Mouse (Mus musculus) bone marrow macrophage, adult 2 months (primary cell): Measurements from ENCODE around the gene Gfer. TPM values are rescaled to one million over a fixed set of nuclear protein-coding genes. Genes with fewer than 3 reads are reported as not detected.

Experiments used
- H3K27ac ChIP-seq: 2 replicates; pipeline ENCODE4 v1.5.1; 2012; ENCODE audit warnings: low read depth, low read length; ENCODE audit not compliant: insufficient read depth
- H3K4me1 ChIP-seq: 2 replicates; pipeline ENCODE4 v1.6.1; 2012; ENCODE audit warnings: low read length; ENCODE audit not compliant: control insufficient read depth, insufficient read depth
- H3K4me3 ChIP-seq: 2 replicates; pipeline ENCODE4 v1.5.1; 2012; ENCODE audit warnings: mild to moderate bottlenecking, low read length, moderate library complexity; ENCODE audit not compliant: insufficient read depth
- CTCF ChIP-seq: IDR thresholded peaks from 2 replicates; pipeline ENCODE4 v1.5.1; 2012; ENCODE audit warnings: low read depth, mild to moderate bottlenecking, low read length, moderate library complexity
- POLR2A ChIP-seq: IDR thresholded peaks from 2 replicates; pipeline ENCODE4 v1.6.1; 2012; ENCODE audit warnings: mild to moderate bottlenecking, low read depth, low read length, borderline replicate concordance
- polyA plus RNA-seq: library from polyadenylated mRNA; stranded (reverse); fragments of >200 nt; gene quantifications from 2 replicates; pipeline ENCODE4 v1.2.4, GENCODE M21; 2012; ENCODE audit not compliant: missing spikeins, insufficient read depth, insufficient read length

Gene Gfer
- polyA plus RNA-seq, 1 experiment = 21.6 TPM

DNA sequence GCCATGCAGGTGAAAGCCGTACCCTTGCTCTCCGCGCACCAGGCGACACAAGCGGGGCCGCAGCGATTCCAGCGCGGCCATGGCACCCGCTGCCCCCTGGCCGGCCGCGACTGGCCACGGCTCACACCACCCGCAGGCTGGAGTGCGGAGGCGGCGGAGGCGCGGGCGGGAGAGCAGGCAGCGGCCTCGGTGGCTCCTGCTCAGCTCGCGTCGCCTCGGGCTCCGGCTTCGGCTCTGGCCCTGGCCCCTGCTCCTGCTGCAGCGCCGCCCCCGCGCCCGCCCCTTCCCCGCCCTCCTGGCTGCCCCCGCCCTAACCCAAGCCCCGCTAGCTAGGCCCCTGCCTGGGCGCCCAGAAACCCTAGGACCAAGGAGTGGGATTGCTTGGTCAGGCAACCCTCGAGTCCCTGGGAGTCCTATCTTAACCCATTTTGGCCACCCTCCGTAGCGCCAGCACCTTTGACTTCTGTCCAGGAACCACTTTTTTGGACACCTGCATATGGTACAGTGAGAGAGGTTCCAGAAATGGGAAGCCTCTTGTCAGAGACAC lies 45.8 kb downstream of the Gfer start, which contains the start of gene Slc9a3r2:
Gene Slc9a3r2, minus strand, starts transcription at position 258 of the 547 bp plus-strand sequence.
- peaks cover 8% of the 10 kb centered on the region for H3K4me1 ChIP-seq
- peak within 1 kb of the TSS; percentile 56 for H3K4me3 ChIP-seq
- H3K27ac ChIP-seq = no peak within 1 kb of the TSS
- TF ChIP-seq CTCF = no peak
- TF ChIP-seq POLR2A = no peak

DNA sequence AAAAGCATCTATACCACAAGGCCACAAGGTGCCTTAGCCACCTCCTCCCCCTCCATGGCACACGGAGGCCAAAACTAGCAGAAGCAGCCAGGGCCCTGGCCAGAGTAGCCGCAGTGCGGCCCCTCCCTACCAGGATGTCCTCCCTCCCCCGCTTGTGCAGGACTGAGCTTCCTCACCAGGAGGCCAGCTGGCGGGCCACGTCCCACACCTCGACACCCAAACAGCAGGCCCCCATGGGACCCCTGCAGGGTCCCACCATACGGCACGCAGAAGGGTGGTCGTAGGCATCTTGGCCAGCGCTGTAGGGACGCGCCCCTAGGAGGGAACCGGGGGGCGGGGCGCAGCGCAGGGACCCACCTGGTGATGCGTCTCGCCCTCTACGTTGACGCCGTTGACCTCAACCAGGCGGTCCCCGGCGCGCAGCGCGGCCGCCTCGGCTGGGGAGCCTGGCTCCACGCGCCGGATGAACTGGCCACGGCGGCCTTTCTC lies 46.3 kb downstream of the Gfer start:
- TF ChIP-seq CTCF = no peak
- TF ChIP-seq POLR2A = no peak
- no peak overlapping the region for H3K27ac ChIP-seq
- peak overlapping the region; percentile 56 for H3K4me3 ChIP-seq
- H3K4me1 ChIP-seq = peaks cover 8% of the 10 kb centered on the region

DNA sequence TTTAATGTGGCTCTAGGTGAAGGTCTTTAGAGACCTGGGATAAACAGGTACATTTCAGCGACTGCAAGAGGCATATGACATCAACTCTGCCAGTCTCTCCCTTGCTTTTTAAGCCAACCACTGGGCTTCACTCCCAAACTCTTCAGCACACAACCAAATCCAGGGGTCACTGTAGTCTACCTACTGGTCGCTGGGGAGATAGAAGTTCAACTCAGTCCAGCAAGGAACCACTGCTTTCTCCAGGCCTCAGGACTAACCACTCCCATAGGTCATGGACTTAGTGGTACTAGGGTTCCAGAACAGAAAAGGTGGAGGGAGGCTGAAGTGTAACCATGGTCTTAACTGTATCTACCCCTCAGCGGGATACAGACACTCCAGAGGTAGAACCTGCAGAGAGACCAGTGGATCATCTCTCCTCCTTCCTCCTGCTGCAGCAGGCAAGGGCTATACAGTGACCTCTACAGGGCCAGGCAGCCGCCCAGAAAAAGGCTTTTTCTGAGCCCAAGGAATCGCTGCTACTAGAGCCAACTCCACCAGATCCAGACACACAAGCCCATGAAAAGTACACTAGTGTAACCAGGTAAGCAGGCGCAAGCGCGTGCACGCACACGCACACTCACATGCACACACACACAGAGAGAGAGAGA lies 47.1 kb downstream of the Gfer start:
- TF ChIP-seq POLR2A (no peak), CTCF (no peak)
- H3K27ac ChIP-seq = no peak overlapping the region
- no peak overlapping the region for H3K4me3 ChIP-seq
- H3K4me1 ChIP-seq = peaks cover 8% of the 10 kb centered on the region

DNA sequence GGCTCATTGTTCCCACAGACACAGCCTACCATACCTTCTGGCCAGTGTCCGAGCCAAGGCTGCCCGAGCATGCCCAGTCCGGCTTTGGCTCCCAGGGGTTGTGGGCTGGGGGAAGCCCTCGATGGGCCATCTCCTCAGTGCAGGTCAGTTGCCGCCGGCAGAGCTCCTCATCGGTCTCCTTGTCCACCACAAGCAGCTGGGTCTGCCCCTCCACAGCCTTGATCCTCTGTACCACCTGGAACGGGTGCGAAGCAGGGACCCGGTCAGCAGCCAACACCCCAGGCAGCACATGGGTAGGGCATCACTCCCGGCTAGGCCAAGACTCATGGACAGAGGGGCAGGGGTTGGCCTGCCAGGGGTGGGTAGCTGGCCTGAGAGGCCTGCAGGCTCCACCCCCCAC lies 48.5 kb downstream of the Gfer start:
- Histone ChIP-seq H3K4me3 (no peak overlapping the region), H3K4me1 (peaks cover 8% of the 10 kb centered on the region), H3K27ac (no peak overlapping the region)
- TF ChIP-seq CTCF = no peak
- TF ChIP-seq POLR2A = no peak

DNA sequence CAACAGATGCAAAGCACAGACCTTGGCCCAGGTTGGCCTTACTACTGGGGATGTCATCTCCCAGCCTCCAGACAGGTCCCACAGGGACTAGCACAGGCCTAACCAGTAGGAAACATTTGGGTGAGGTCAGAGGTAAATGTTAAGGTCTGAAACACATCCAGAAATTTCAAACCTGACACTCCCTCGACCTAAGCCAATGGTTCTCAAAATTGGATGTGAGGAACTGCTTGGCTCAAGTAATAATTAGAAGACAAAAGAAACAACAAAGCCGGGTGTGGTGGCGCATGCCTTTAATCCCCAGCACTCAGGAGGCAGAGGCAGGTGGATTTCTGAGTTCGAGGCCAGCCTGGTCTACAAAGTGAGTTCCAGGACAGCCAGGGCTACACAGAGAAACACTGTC lies 49.6 kb downstream of the Gfer start:
- no peak overlapping the region for H3K4me3 ChIP-seq
- no peak overlapping the region for H3K27ac ChIP-seq
- H3K4me1 ChIP-seq = peaks cover 8% of the 10 kb centered on the region
- TF ChIP-seq CTCF (no peak), POLR2A (no peak)

DNA sequence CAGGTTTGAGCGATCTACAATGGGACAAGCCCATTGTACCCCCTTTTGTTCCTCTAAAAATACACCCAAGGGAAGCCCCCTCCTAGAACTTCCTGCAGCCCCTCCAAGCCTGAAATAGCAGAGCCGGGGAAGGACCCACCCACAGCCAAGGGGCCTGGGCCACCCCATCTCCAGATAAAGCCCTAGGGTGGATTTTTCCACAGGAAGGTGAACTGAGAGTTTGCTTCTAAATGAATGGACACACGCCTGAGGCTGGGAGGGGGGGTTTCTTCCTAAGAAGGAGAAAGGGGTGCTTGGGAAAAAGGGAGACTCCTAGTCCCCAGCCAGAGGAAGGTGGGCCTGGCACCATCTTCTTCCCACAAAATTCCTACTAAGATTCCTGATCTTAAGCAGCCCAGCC lies 50.0 kb downstream of the Gfer start:
- Histone ChIP-seq H3K4me3 (no peak overlapping the region), H3K4me1 (peaks cover 8% of the 10 kb centered on the region), H3K27ac (no peak overlapping the region)
- TF ChIP-seq POLR2A = no peak
- TF ChIP-seq CTCF = no peak

DNA sequence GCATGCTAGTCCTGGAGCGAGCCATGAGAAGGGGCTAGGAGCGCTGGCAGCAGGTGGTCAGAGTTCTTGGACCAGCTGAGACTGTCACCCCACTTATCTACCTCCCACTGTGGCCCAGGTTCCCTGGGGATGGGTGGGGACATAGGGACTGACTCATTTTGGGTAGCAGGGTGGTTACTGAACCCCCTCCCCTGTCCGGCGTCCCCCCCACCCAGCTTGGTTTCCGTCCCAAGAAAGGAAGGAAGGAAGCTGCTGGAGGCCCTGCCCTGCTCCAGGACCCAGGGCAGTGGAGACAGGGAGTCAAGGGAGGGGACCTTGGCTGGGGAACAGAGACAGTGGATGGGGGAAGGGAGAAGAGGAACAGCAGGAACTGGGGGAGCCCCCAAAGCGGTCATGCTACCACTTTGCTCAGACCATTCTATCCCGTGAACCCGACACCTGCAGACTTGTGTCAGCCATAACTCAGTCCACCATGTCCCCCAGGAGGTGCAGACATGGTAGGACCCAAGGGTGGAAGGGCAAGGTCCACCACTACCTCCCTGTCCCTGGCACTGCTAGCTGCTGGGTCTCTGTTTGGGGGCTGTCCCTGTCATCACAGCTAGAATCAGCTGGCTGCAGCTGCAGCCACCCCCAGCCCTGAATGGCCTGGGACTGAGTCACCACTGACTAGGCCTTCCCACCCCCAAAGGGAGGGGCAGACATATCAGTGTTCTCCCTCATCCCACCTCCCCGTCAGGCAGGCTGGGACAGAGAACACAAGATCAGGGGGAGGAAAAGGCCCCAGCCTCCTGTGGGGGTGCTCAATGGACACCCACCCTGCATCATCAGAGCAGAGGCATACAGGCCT lies 50.9 kb downstream of the Gfer start:
- Histone ChIP-seq H3K4me3 (no peak overlapping the region), H3K4me1 (peaks cover 4% of the 10 kb centered on the region; the same call in 1 of the 2 replicates), H3K27ac (no peak overlapping the region)
- TF ChIP-seq CTCF (no peak), POLR2A (no peak)

DNA sequence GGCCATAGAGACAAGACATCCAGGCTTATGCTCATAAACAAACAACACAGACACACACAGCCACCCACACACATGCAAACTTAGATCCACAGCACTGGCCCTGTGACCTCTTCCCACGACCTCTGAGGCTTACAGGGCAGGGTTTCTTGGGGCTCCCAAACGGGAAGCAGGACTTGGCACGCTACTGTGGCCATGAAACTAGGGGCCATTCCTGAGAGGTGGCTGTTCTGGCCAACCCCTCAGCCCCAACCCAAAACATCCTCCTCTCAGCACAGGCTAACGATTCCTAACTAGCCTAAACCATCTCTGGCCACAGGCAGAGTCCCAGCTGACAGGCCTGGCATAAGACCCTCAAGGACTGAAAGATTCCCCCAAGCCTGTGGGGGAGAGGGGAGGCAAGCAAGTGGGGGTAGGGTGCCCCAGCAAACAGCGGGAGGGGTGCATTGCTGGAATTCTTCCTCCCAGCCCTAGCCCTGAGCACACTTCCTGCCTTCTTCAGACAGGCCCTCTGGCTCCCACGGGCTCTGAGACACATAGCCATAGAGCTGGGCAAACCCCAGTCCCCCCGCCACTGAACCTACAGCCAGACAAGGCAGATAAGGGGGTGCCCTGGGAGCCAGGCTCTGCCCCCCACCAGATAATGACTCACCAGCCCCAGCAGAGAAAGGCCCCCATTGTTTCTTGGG lies 51.8 kb downstream of the Gfer start:
- no peak overlapping the region for H3K27ac ChIP-seq
- H3K4me1 ChIP-seq = no peaks in the 10 kb centered on the region
- no peak overlapping the region for H3K4me3 ChIP-seq
- TF ChIP-seq CTCF = no peak
- TF ChIP-seq POLR2A = no peak

Other genes with a start within 250 kb of the Gfer start
- gene E4f1, start 225.8 kb downstream of the Gfer start, polyA plus RNA-seq = 21.7 and 25.0 TPM in 2 replicates
- gene Pgp, start 225.8 kb downstream of the Gfer start, polyA plus RNA-seq = 21.4 and 24.2 TPM in 2 replicates
- gene Bricd5, start 222.3 kb downstream of the Gfer start, polyA plus RNA-seq = not detected in 2 replicates
- 14.8 and 16.0 TPM in 2 replicates for gene Mlst8, start 217.1 kb downstream of the Gfer start, polyA plus RNA-seq
- 0.34 TPM in 1 of 2 replicates, not detected in the other for gene Caskin1, start 207.6 kb downstream of the Gfer start, polyA plus RNA-seq
- gene Traf7, start 168.2 kb downstream of the Gfer start, polyA plus RNA-seq = 88.8 and 102 TPM in 2 replicates
- gene Rab26, start 161.9 kb downstream of the Gfer start, polyA plus RNA-seq = 0.44 TPM in 1 of 2 replicates, not detected in the other
- gene Pkd1, start 146.3 kb downstream of the Gfer start, polyA plus RNA-seq = 22.3 and 24.6 TPM in 2 replicates
- 62.1 and 67.7 TPM in 2 replicates for gene Tsc2, start 63.5 kb downstream of the Gfer start, polyA plus RNA-seq
- gene Nthl1, start 63.5 kb downstream of the Gfer start, polyA plus RNA-seq = 4.1 and 6.2 TPM in 2 replicates
- gene Slc9a3r2, start 45.8 kb downstream of the Gfer start, polyA plus RNA-seq = 0.98 TPM in 1 of 2 replicates, not detected in the other
- gene Npw, start 37.7 kb downstream of the Gfer start, polyA plus RNA-seq = not detected in 2 replicates
- 28.0 and 29.6 TPM in 2 replicates for gene Zfp598, start 26.5 kb downstream of the Gfer start, polyA plus RNA-seq
- gene Syngr3, start 6.2 kb downstream of the Gfer start, polyA plus RNA-seq = 0.41 and 0.79 TPM in 2 replicates
- 3.9 and 6.0 TPM in 2 replicates for gene Noxo1, start 78 bp upstream of the Gfer start, polyA plus RNA-seq
- gene Tbl3, start 11.5 kb upstream of the Gfer start, polyA plus RNA-seq = 11.7 and 16.9 TPM in 2 replicates
- not detected in 2 replicates for gene Rnf151, start 21.9 kb upstream of the Gfer start, polyA plus RNA-seq
- gene Rps2, start 22.0 kb upstream of the Gfer start, polyA plus RNA-seq = 685 and 784 TPM in 2 replicates
- 164 and 191 TPM in 2 replicates for gene Ndufb10, start 28.3 kb upstream of the Gfer start, polyA plus RNA-seq
- gene Rpl3l, start 31.7 kb upstream of the Gfer start, polyA plus RNA-seq = not detected in 2 replicates
- 214 and 223 TPM in 2 replicates for gene Msrb1, start 40.5 kb upstream of the Gfer start, polyA plus RNA-seq
- gene Hs3st6, start 56.8 kb upstream of the Gfer start, polyA plus RNA-seq = not detected in 2 replicates
- gene Meiob, start 108.1 kb upstream of the Gfer start, polyA plus RNA-seq = not detected in 2 replicates
- 39.7 and 44.9 TPM in 2 replicates for gene Hagh, start 144.0 kb upstream of the Gfer start, polyA plus RNA-seq
- gene Fahd1, start 154.2 kb upstream of the Gfer start, polyA plus RNA-seq = 9.0 and 9.1 TPM in 2 replicates
- not detected in 2 replicates for gene Igfals, start 169.8 kb upstream of the Gfer start, polyA plus RNA-seq
- 39.0 and 40.3 TPM in 2 replicates for gene Nubp2, start 190.2 kb upstream of the Gfer start, polyA plus RNA-seq
- 20.2 and 21.3 TPM in 2 replicates for gene Spsb3, start 190.5 kb upstream of the Gfer start, polyA plus RNA-seq
- 5.9 and 7.1 TPM in 2 replicates for gene Eme2, start 198.9 kb upstream of the Gfer start, polyA plus RNA-seq
- gene Mrps34, start 199.0 kb upstream of the Gfer start, polyA plus RNA-seq = 25.6 and 34.9 TPM in 2 replicates
- gene Nme3, start 200.3 kb upstream of the Gfer start, polyA plus RNA-seq = 37.2 and 38.5 TPM in 2 replicates
- 56.7 and 64.0 TPM in 2 replicates for gene Mapk8ip3, start 240.8 kb upstream of the Gfer start, polyA plus RNA-seq